In genomic region chr1:51931561-51931960, GRCm38 (mm10) we compare ENCODE assay signal across 21 mouse cellular contexts. TPM values are rescaled to one million over a fixed set of nuclear protein-coding genes. Genes with fewer than 3 reads are reported as not detected.
A peak's percentile ranks its signal among the peaks of the same experiment; 100 is the strongest.
DNase-seq lines count a peak whose midpoint lies in the region; ATAC-seq and TF ChIP-seq lines count a peak whose summit lies in the region.
"Had no signal": no experiment of that assay in that cellular context is flagged by ENCODE, and none has a peak within 500 bp of the region (broad histone marks: within the 10 kb centered on the region; RNA-seq: fewer than 3 reads in every experiment).

No protein-coding gene starts in this region.

- H3K36me3 ChIP-seq in heart, embryonic 10.5 days = no peaks in the 10 kb centered on the region
- H3K36me3 ChIP-seq in ES-Bruce4 (ENCODE audit: control insufficient read depth, insufficient read depth, low read length, poor library complexity, severe bottlenecking) = no peaks in the 10 kb centered on the region
- H3K36me3 ChIP-seq in MEL (ENCODE audit: control insufficient read depth in 1 of 2, insufficient read depth in 2 of 2, low read length in 2 of 2) = peaks cover 0 to 19% of the 10 kb centered on the region in 2 experiments; a peak in 2 of 4 replicates
- no peaks in the 10 kb centered on the region for H3K36me3 ChIP-seq in hindbrain, postnatal 0 days (ENCODE audit: insufficient read depth, low read length)
- H3K36me3 ChIP-seq: embryonic facial prominence, embryonic 12.5 days; forebrain, embryonic 12.5 days; heart, embryonic 13.5 days; hindbrain, embryonic 12.5 days had no signal

- H3K4me3 ChIP-seq in heart, embryonic 10.5 days = no peak overlapping the region
- H3K4me3 ChIP-seq in ES-Bruce4 (ENCODE audit: low read depth, low read length) (no peak overlapping the region), MEL (ENCODE audit: control insufficient read depth in 1 of 2, insufficient read depth in 1 of 2, low read depth in 2 of 2, low read length in 2 of 2) (no peak overlapping the region)
- no peak overlapping the region for H3K4me3 ChIP-seq in hindbrain, postnatal 0 days (ENCODE audit: low read length)
- H3K4me3 ChIP-seq: embryonic facial prominence, embryonic 12.5 days; forebrain, embryonic 12.5 days; heart, embryonic 13.5 days; hindbrain, embryonic 12.5 days had no signal

- no peak overlapping the region for H3K4me2 ChIP-seq in hindbrain, postnatal 0 days (ENCODE audit: low read depth, low read length)
- H3K4me2 ChIP-seq: embryonic facial prominence, embryonic 12.5 days; forebrain, embryonic 12.5 days; heart, embryonic 13.5 days; hindbrain, embryonic 12.5 days had no signal

- 59% methylated on average over 7 of the region's 7 CpGs for WGBS in heart, embryonic 10.5 days
- 43% methylated on average over 7 of the region's 7 CpGs for WGBS in hindbrain, postnatal 0 days

- TF ChIP-seq POLR2A in ES-Bruce4 (IDR thresholded peaks at IDR 0.05; ENCODE audit: insufficient read depth, low read length) (no peak), MEL (IDR thresholded peaks at IDR 0.05; ENCODE audit: control insufficient read depth in 1 of 2, insufficient read depth in 1 of 2, low read depth in 1 of 2, low read length in 2 of 2, poor library complexity in 1 of 2) (no peak)

- intact Hi-C loops in heart, postnatal 14 days (cut with DNase I) = no loop called here

- TF ChIP-seq EP300 in ES-Bruce4 (IDR thresholded peaks at IDR 0.05; ENCODE audit: insufficient read depth, low read depth, low read length) (peak; percentile 46; the same call in 1 of the 2 replicates), MEL (IDR thresholded peaks at IDR 0.05; ENCODE audit: low read depth in 1 of 2, low read length in 2 of 2) (no peak)

- no peaks in the 10 kb centered on the region for H3K9me3 ChIP-seq in heart, embryonic 10.5 days
- no peaks in the 10 kb centered on the region for H3K9me3 ChIP-seq in ES-Bruce4 (replicated peaks; ENCODE audit: control insufficient read depth, insufficient read depth, low read length, poor library complexity, severe bottlenecking)
- H3K9me3 ChIP-seq in MEL (replicated peaks; ENCODE audit: insufficient read depth, low read length) = no peaks in the 10 kb centered on the region
- no peaks in the 10 kb centered on the region for H3K9me3 ChIP-seq in hindbrain, postnatal 0 days (ENCODE audit: low read length)
- H3K9me3 ChIP-seq: embryonic facial prominence, embryonic 12.5 days; forebrain, embryonic 12.5 days; heart, embryonic 13.5 days; hindbrain, embryonic 12.5 days had no signal

- peak; percentile 47 for DNase-seq in heart, embryonic 10.5 days (ENCODE audit: low spot score)
- no peak for DNase-seq in heart, postnatal 14 days
- DNase-seq in MEL (ENCODE audit: low read depth, low spot score) (peak; percentile 29), ZHBTc4 (ENCODE audit: low read depth, low spot score) (peak; percentile 75)
- no peak for DNase-seq in right cerebral cortex, postnatal 4 days
- no peak for DNase-seq in hindbrain, postnatal 0 days (ENCODE audit: low spot score)
- DNase-seq: adrenal gland, adult 8-10 months; adrenal gland, postnatal 36 days; cerebellum, adult 8-10 months; cerebellum, postnatal 25 days; gastrocnemius, postnatal 10 days; heart, postnatal 4 days; kidney, adult 11 months had no signal

- H3K9ac ChIP-seq in ES-Bruce4 (ENCODE audit: low read depth, poor library complexity, severe bottlenecking) = no peak overlapping the region
- no peak overlapping the region for H3K9ac ChIP-seq in MEL (ENCODE audit: control insufficient read depth, low read depth, low read length, poor library complexity, severe bottlenecking)
- no peak overlapping the region for H3K9ac ChIP-seq in hindbrain, postnatal 0 days (replicated peaks; ENCODE audit: low read length)
- H3K9ac ChIP-seq: embryonic facial prominence, embryonic 12.5 days; forebrain, embryonic 12.5 days; heart, embryonic 13.5 days; hindbrain, embryonic 12.5 days had no signal

- H3K27ac ChIP-seq in heart, embryonic 10.5 days = no peak overlapping the region
- H3K27ac ChIP-seq in ES-Bruce4 (ENCODE audit: insufficient read depth, low read length) (no peak overlapping the region), MEL (ENCODE audit: control insufficient read depth, low read depth, low read length) (no peak overlapping the region)
- no peak overlapping the region for H3K27ac ChIP-seq in hindbrain, postnatal 0 days
- H3K27ac ChIP-seq: embryonic facial prominence, embryonic 12.5 days; forebrain, embryonic 12.5 days; heart, embryonic 13.5 days; hindbrain, embryonic 12.5 days had no signal

- peaks cover 28% of the 10 kb centered on the region for H3K4me1 ChIP-seq in heart, embryonic 10.5 days
- H3K4me1 ChIP-seq in ES-Bruce4 (ENCODE audit: control insufficient read depth, insufficient read depth, low read length) (no peaks in the 10 kb centered on the region), MEL (ENCODE audit: control insufficient read depth in 1 of 2, insufficient read depth in 2 of 2, low read length in 2 of 2) (peaks cover 14 to 27% of the 10 kb centered on the region in 2 experiments)
- H3K4me1 ChIP-seq in hindbrain, postnatal 0 days (ENCODE audit: insufficient read depth, low read length) = no peaks in the 10 kb centered on the region
- H3K4me1 ChIP-seq: embryonic facial prominence, embryonic 12.5 days; hindbrain, embryonic 12.5 days had no signal

- TF ChIP-seq CTCF in ES-Bruce4 (IDR thresholded peaks at IDR 0.05; ENCODE audit: low read depth, low read length) (no peak), MEL (IDR thresholded peaks at IDR 0.05 in 2 of 3, conservative IDR thresholded peaks at IDR 0.05 in 1 of 3; ENCODE audit: control insufficient read depth in 1 of 3, insufficient read depth in 1 of 3, low read depth in 2 of 3, low read length in 3 of 3, poor library complexity in 1 of 3, severe bottlenecking in 1 of 3) (no peak)
- no peak for TF ChIP-seq CTCF in hindbrain, postnatal 0 days (IDR thresholded peaks at IDR 0.05; ENCODE audit: low read depth)

- TF ChIP-seq RAD21 in MEL (IDR thresholded peaks at IDR 0.05; ENCODE audit: low read depth, low read length) = no peak

- no peaks in the 10 kb centered on the region for H3K79me2 ChIP-seq in MEL (ENCODE audit: control insufficient read depth, insufficient read depth, low read length, poor library complexity)

- no peak for ATAC-seq in hindbrain, postnatal 0 days
- ATAC-seq in CD4-positive, CD25-positive, alpha-beta regulatory T cell, adult 4 months = no peak
- ATAC-seq: forebrain, embryonic 16.5 days; hindbrain, embryonic 16.5 days had no signal

- no peaks in the 10 kb centered on the region for H3K27me3 ChIP-seq in heart, embryonic 10.5 days (ENCODE audit: insufficient read depth, poor library complexity, severe bottlenecking)
- H3K27me3 ChIP-seq in ES-Bruce4 (ENCODE audit: control insufficient read depth, insufficient read depth, low read length, poor library complexity, severe bottlenecking) (no peaks in the 10 kb centered on the region), MEL (ENCODE audit: control insufficient read depth in 1 of 2, insufficient read depth in 2 of 2, low read length in 2 of 2) (no peaks in the 10 kb centered on the region)
- H3K27me3 ChIP-seq in hindbrain, postnatal 0 days (ENCODE audit: insufficient read depth, low read length) = no peaks in the 10 kb centered on the region
- H3K27me3 ChIP-seq: embryonic facial prominence, embryonic 12.5 days; forebrain, embryonic 12.5 days; heart, embryonic 13.5 days; hindbrain, embryonic 12.5 days had no signal

TF ChIP-seq in MEL, 35 proteins besides CTCF, POLR2A, EP300 and RAD21:
- TF ChIP-seq GATA1 (IDR thresholded peaks at IDR 0.05; ENCODE audit: low read depth, low read length) (0 out of 2 replicates have a peak, but pooled peaks have one; percentile 37), ELF1 (IDR thresholded peaks at IDR 0.05; ENCODE audit: low read depth, low read length) (no peak)

RNA-seq across cellular contexts. Expression of gene Myo1b, which starts 15.7 kb away (rescaled TPM):
- polyA plus RNA-seq in heart, embryonic 10.5 days (2016; fragmentation: Nextera tagmentation; extraction: Ambion mirVana) = 38.2 and 48.2 TPM in 2 replicates
- total RNA-seq in heart, postnatal 14 days (2021) = 10 to 100 TPM; 43.4 to 46.4 TPM
- polyA plus RNA-seq in ES-Bruce4 (2011; ENCODE audit: insufficient read depth, insufficient read length, low read depth, missing spikeins) (46.3 and 54.4 TPM in 2 replicates), MEL (2012; ENCODE audit: insufficient read depth in 1 of 2, insufficient read length in 2 of 2, low read depth in 1 of 2, low replicate concordance in 2 of 2, missing spikeins in 1 of 2) (not detected)
- total RNA-seq in MEL (2012; rRNA removed) = not detected in 2 replicates
- total RNA-seq in hindbrain, postnatal 0 days (2014; rRNA removed) = 20.3 and 27.9 TPM in 2 replicates
- 44.7 and 45.2 TPM in 2 replicates for polyA plus RNA-seq in hindbrain, postnatal 0 days (2015; fragmentation: Nextera tagmentation; extraction: Ambion mirVana)
- 1 to 10 TPM in 1 of 2 experiments, under 1 TPM in 1; 0.23 to 1.1 TPM for polyA plus RNA-seq in CD4-positive, CD25-positive, alpha-beta regulatory T cell, adult 4 months (2017; shearing (Covaris generic))

RNA-seq across cellular contexts. Expression of gene Stat4, which starts 55.4 kb away (rescaled TPM):
- 0.99 and 1.0 TPM in 2 replicates for polyA plus RNA-seq in heart, embryonic 10.5 days (2016; fragmentation: Nextera tagmentation; extraction: Ambion mirVana)
- total RNA-seq in heart, postnatal 14 days (2021) = under 1 TPM; 0.33 to 0.61 TPM
- polyA plus RNA-seq in ES-Bruce4 (2011; ENCODE audit: insufficient read depth, insufficient read length, low read depth, missing spikeins) (5.3 and 6.8 TPM in 2 replicates), MEL (2012; ENCODE audit: insufficient read depth in 1 of 2, insufficient read length in 2 of 2, low read depth in 1 of 2, low replicate concordance in 2 of 2, missing spikeins in 1 of 2) (not detected)
- not detected in 2 replicates for total RNA-seq in MEL (2012; rRNA removed)
- 0.07 and 0.78 TPM in 2 replicates for total RNA-seq in hindbrain, postnatal 0 days (2014; rRNA removed)
- polyA plus RNA-seq in hindbrain, postnatal 0 days (2015; fragmentation: Nextera tagmentation; extraction: Ambion mirVana) = 0.31 and 0.40 TPM in 2 replicates
- polyA plus RNA-seq in CD4-positive, CD25-positive, alpha-beta regulatory T cell, adult 4 months (2017; shearing (Covaris generic)) = 100 to 1,000 TPM; 123 to 149 TPM

Comparison
In these comparisons a context has a peak if more than half of its experiments do, and no peak if none do; other contexts are left out.
1. DNase-seq: peak in heart, embryonic 10.5 days (single experiment), MEL (single experiment) and ZHBTc4 (single experiment); none in heart, postnatal 14 days (0 of 2), right cerebral cortex, postnatal 4 days (single experiment) and hindbrain, postnatal 0 days (single experiment).
2. RNA of gene Myo1b, which starts 15.7 kb away (polyA plus RNA-seq): 46.3 to 54.4 TPM in ES-Bruce4, 38.2 to 48.2 TPM in heart, embryonic 10.5 days and 44.7 to 45.2 TPM in hindbrain, postnatal 0 days; 0.23 to 1.1 TPM in CD4-positive, CD25-positive, alpha-beta regulatory T cell, adult 4 months and not detected in MEL; every median in the first group is over 10 times any median in the second.
3. RNA of gene Stat4, which starts 55.4 kb away (polyA plus RNA-seq): 123 to 149 TPM in CD4-positive, CD25-positive, alpha-beta regulatory T cell, adult 4 months; 5.3 to 6.8 TPM in ES-Bruce4, 0.99 to 1.0 TPM in heart, embryonic 10.5 days, 0.31 to 0.40 TPM in hindbrain, postnatal 0 days and not detected in MEL; every median in the first group is over 10 times any median in the second.